Mouse (Mus musculus): ENCODE measurements at regions not wholly inside any gene's neighbourhood (a gene's known extent, or its start where the extent isn't known, plus 50 kb on each side); places are given as distances from the start of the nearest gene placed in this dataset.
A peak's percentile ranks its signal among the peaks of the same experiment; 100 is the strongest.

DNA sequence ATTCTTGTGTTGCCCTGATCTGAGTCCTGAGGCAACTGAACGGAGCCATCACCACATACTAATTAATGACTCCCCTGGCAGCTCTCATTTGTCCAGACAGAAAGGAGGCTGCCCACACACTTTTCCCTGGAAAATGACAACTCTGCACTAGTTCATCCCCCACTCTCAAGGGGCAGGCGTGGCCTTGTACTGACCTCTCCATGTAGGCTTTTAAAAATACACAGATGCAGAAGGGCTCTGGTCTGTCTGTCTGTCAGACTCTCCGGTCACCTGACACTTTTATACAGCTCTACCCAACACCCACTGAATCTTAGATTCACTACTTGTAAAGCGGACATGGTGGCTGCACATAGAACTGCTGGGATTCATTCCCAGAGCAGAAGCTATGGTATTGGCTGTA is 165.5 kb upstream of the Map3k1 start:
- ATAC-seq (replicated peaks; ENCODE audit: poor library complexity), result no peak

- 0 out of 2 replicates have a peak, but pooled peaks have one; percentile 23 for ATAC-seq (replicated peaks; ENCODE audit: poor library complexity)
Measured at GRCm38 (mm10) chr13:111975549-111975948, 166.8 kb upstream of the Map3k1 start.

DNA sequence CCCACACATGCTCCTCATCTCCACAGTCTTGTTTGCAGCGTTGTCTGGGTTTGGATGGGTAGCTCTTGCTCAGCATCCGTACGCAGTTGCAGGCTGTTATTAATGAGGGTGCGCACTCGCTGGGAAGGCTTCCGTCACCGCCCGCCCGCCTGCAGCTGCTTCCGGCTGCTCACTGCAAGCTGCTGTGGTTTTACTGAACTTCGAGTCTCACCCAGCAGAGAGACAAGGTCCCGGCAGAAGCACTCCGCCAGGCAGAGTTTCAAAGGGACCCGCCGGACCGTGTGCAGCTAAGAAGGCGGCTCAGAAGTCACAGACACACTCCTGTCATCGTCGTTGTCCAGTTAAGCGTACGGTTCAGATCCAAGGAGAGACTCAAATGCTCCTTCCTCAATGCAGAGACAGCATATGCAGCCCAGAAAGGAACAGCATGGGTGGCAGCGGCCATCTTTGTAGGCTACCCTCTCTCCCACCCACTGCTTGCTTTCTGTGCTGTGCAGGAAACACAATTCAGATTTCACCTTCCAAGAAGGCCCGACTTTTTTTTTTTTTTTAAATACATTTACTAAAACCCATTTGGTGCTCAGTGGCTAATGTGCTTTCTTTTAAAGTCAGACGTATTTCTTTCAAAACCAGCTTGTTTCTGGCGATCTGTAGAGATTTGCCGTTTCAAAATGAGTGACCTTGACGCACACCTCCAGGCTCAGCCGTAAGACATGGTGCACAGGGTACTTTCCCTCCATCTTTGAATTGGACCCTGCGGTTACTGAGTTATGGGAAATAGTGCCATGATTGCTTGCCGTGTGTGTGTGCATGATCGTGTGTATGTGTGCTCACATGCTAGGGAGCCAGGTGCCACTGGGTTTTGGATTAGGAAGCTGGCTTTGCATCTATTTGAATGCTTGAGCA is 169.2 kb upstream of the Map3k1 start:
- ATAC-seq (replicated peaks; ENCODE audit: poor library complexity), result peak; percentile 59

- ATAC-seq (replicated peaks; ENCODE audit: poor library complexity), result no peak
Measured at GRCm38 (mm10) chr13:111978675-111979020, 169.9 kb upstream of the Map3k1 start.

- 0 out of 2 replicates have a peak, but pooled peaks have one; percentile 15 for ATAC-seq (replicated peaks; ENCODE audit: poor library complexity)
Measured at GRCm38 (mm10) chr13:111979428-111980204, 170.8 kb upstream of the Map3k1 start.

DNA sequence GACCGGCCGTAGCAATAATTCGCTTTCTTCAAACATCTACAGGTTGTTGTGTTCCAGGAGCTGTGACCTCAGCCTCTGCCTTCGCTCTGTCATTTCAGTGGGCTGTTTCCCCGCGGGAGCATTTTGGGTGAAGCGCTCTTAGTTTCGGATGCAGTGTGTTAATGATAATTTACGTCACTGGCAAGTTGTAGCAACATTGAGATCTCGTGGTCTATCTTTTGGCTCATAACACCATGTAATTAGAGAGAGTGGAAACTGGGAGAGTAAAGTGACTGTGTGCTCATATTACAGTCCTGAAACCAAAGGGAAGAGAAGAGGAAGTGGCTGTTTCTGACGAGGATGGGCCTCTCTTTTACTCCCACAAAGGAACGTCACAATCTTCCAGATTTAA is 171.4 kb upstream of the Map3k1 start:
- peak; percentile 71 for ATAC-seq (replicated peaks; ENCODE audit: poor library complexity)

- ATAC-seq (replicated peaks; ENCODE audit: poor library complexity), result no peak
Measured at GRCm38 (mm10) chr13:111981103-111981502, 172.3 kb upstream of the Map3k1 start.

DNA sequence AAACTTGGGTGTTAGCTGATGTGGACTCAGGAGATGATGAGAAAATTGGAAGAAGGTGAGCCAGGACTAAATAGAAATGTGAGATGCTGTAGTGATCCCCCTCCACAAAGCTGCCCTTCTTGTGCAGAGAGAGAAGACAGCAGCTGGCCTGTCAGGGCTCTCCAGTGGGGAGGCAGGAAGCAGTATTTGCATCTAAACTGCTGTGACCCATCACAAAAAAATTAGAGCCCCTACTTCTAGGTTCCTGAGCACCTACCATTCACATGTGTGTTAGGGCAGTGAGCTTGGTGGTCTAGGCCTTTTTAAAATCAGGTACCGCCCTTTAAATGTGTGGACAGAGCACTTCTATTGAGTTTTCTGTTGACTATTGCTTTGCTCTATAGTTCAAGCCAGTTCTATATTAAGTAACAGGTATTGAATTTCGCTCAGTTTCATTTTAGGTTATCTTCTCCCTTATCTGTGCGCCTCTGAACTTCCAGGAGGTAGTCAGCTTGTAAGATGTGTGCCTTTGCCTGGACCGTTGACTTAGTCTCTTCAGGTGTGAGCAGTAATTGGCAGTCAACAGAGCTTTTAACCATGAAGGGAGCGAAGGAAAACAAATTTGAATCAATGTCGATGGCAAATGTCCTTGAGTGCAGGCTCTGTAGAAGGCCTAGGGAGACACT is 174.1 kb upstream of the Map3k1 start:
- no peak for ATAC-seq (replicated peaks; ENCODE audit: poor library complexity)

GRCm38 (mm10) chr13:111984081-111984574 is 175.3 kb upstream of the Map3k1 start:
- ATAC-seq (replicated peaks; ENCODE audit: poor library complexity), result peak; percentile 61

GRCm38 (mm10) chr13:111985406-111985805 is 176.6 kb upstream of the Map3k1 start:
- ATAC-seq (replicated peaks; ENCODE audit: poor library complexity), result no peak

DNA sequence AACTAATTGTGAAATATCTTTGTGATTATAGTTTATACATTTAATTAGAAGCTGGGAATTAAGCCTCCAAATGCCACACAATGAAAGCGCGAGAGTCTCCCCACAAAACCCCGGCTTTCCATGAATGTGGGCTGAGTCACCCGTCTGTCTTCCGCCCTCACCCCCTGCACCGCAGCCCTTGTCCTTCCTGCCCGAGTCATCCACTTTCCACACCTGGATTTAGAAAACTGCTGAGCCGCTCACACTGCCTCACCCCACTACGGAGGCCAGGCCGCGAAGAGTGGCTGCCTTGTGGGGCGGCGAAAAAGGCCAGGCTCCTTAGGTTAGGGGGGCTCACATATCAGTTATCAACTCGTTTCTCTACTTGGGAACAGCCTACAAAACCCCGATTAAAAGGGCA is 177.9 kb upstream of the Map3k1 start:
- ATAC-seq (replicated peaks; ENCODE audit: poor library complexity), result no peak

GRCm38 (mm10) chr13:111987420-111987819 is 178.6 kb upstream of the Map3k1 start:
- ATAC-seq (replicated peaks; ENCODE audit: poor library complexity), result peak; percentile 9; the same call in 1 of the 2 replicates

GRCm38 (mm10) chr13:111990913-111991534 is 182.2 kb upstream of the Map3k1 start:
- ATAC-seq (replicated peaks; ENCODE audit: poor library complexity), result no peak

DNA sequence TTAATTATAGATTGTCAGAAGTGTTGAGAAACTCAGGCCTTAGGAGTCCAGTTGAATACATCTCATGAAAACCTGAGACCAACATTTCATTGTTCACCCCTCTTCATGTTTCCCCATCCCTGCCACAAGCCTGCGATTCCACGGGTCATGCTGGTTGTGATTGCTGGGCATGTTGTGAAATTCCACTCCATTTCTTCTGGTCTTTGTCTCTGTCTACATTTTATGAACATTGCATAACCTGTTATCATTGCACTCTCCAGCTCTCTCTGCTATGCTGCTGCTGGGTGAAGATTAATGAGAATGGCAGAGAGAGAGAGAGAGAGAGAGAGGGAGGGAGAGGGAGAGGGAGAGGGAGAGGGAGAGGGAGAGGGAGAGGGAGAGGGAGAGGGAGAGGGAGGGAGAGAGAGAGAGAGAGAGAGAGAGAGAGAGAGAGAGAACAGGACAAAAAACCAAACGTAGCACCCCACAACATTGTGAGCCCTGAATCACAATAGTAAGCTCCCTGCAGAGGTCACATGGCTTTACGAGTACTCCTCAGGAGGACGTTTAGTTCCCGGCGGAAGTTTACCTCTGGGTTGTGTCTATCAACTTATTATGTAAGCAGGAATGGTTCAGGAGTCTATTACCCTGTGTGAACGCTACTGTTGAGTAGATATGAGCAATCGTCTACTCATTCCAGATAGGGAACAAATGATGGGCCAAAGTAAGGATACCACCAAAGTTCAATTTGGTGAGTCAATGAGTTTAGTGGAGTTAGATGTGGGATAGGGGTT is 183.5 kb upstream of the Map3k1 start:
- ATAC-seq (replicated peaks; ENCODE audit: poor library complexity), result peak; percentile 63

- ATAC-seq (replicated peaks; ENCODE audit: poor library complexity), result no peak
Measured at GRCm38 (mm10) chr13:111994862-111995490, 186.2 kb upstream of the Map3k1 start.

DNA sequence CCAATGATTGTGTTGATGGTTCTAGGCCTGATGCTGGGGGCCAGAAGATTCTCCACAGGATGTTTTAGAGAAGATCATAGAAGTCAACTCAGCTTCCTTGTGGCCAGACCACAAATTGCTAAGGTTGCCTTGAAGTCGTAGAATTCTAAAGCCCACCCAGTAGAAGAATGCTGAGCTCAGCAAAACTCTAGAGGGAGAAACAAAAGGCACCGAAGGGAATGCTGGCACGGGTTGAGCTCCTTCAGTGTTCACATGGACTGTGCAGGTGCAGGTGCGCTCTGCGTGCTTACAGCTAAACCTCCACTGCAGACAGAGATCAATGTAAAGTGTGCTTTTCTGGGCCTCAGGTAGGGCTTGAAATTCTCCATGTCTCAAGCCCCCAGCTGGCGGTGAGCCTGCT is 186.9 kb upstream of the Map3k1 start:
- ATAC-seq (replicated peaks; ENCODE audit: poor library complexity), result no peak

DNA sequence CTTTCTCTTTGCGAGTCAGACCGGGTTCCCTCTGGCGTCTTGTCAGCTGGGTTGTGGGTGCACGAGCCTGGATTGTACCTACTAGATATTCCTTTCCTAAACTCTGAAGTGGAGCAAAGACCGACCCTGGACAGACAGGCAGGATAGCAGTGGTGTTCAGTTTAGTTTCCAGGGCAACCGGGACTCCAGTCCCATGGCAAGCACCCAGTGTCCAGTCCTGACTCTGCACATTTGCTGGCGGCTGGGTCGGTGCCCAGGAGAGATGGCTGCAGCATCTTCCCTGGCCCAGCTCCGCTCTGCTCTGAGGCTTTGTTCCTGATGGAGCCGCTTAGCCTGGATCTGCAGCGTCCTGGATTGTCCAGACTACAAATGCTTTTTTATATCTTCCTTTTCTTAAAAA is 188.1 kb upstream of the Map3k1 start:
- ATAC-seq (replicated peaks; ENCODE audit: poor library complexity), result no peak

DNA sequence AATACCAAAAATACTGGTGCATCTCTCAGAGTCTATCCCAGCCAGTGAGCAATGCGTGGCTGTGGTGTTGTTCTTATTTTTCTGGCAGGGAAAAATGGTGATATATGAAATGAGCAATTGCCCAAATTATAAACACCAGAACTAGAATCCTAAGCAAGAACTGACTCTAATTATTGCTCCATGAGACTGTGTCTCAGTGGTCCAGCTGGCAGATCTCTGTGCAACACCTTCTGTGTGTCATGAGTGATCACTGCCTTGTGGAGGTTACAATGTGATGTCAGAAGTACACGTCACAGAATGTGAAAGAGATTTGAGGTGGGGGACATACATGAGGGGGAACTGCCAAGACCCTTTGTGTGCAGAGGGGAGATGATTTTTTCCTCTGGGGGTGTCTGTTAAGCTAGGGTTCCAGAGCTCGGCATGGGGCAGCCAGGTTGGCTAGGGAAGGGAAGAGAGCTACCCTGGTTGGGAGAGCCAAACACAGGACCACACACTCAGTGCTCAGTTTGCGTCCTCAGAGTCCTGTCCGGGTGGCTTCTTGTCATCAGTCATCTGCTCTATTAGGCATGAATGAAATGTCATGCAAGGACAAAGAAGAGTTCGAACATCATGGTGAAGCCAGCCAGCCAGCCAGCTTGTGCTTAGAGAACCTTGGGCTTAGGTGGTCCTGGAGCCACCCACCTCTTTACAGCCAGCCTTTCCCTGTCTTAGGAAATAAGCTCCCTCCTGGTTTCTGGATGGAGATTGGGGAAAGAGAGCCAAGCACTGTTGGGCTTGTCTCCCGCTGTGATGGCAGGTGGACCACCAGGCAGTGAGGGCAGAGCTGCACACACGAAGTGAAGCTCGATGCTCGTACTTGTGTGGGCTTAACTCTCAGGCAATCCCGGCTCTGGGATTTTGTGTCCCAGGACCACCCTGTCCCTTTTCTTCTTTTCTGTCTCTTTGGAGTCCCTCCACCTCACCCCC is 189.5 kb upstream of the Map3k1 start:
- no peak for ATAC-seq (replicated peaks; ENCODE audit: poor library complexity)
